Mouse (Mus musculus) forebrain, embryonic 14.5 days (tissue): ENCODE measurements at regions not wholly inside any gene's neighbourhood (a gene's known extent, or its start where the extent isn't known, plus 50 kb on each side); places are given as distances from the start of the nearest gene placed in this dataset.

Experiments used
- ATAC-seq: fragments of 200-750 bp; cut with Nextera tagmentation; 2 replicates; pipeline ENCODE4 v1.8.0; 2017; ENCODE audit warnings: mild to moderate bottlenecking, moderate library complexity
- DNase-seq: peaks from one replicate; pipeline ENCODE4 v3.0.0-alpha.2; 2015; ENCODE audit warnings: low spot score
- H3K27ac ChIP-seq: fragments of 300-500 bp; sonication (generic); 2 replicates; pipeline ENCODE4 v1.5.1; 2014; ENCODE audit warnings: low read depth, mild to moderate bottlenecking, control low read depth, low read length, moderate library complexity
- H3K27me3 ChIP-seq: fragments of 300-500 bp; sonication (generic); replicated peaks from 2 replicates; pipeline ENCODE4 v1.6.1; 2014; ENCODE audit warnings: low read length, control low read depth, mixed read lengths; ENCODE audit not compliant: control insufficient read depth, insufficient read depth
- H3K36me3 ChIP-seq: fragments of 300-500 bp; sonication (generic); 2 replicates; pipeline ENCODE4 v1.6.1; 2014; ENCODE audit warnings: low read length, control low read depth; ENCODE audit not compliant: control insufficient read depth, insufficient read depth
- H3K4me1 ChIP-seq: fragments of 300-500 bp; sonication (generic); 2 replicates; pipeline ENCODE4 v1.6.1; 2014; ENCODE audit warnings: antibody characterized with exemption, low read length, control low read depth; ENCODE audit not compliant: control insufficient read depth, insufficient read depth
- H3K4me2 ChIP-seq: fragments of 300-500 bp; sonication (generic); 2 replicates; pipeline ENCODE4 v1.6.1; 2014; ENCODE audit warnings: mild to moderate bottlenecking, control low read depth, low read length
- H3K4me3 ChIP-seq: fragments of 300-500 bp; sonication (generic); 2 replicates; pipeline ENCODE4 v1.5.1; 2014; ENCODE audit warnings: low read depth, low read length, control low read depth
- H3K9ac ChIP-seq: fragments of 300-500 bp; sonication (generic); 2 replicates; pipeline ENCODE4 v1.6.1; 2014; ENCODE audit warnings: mild to moderate bottlenecking, low read length, control low read depth, moderate library complexity
- H3K9me3 ChIP-seq: fragments of 300-500 bp; sonication (generic); replicated peaks from 2 replicates; pipeline ENCODE4 v1.6.1; 2016; ENCODE audit warnings: low read length, control low read depth, mixed read lengths; ENCODE audit not compliant: control insufficient read depth
- WGBS: fragments of 180-500 bp; shearing (Covaris S2); extraction: QIAGEN DNeasy Blood & Tissue Kit; methylation state at CpG from one replicate; pipeline ENCODE4 v1.1.7; 2014; 5-methylcytosine and 5-hydroxymethylcytosine counted together

DNA sequence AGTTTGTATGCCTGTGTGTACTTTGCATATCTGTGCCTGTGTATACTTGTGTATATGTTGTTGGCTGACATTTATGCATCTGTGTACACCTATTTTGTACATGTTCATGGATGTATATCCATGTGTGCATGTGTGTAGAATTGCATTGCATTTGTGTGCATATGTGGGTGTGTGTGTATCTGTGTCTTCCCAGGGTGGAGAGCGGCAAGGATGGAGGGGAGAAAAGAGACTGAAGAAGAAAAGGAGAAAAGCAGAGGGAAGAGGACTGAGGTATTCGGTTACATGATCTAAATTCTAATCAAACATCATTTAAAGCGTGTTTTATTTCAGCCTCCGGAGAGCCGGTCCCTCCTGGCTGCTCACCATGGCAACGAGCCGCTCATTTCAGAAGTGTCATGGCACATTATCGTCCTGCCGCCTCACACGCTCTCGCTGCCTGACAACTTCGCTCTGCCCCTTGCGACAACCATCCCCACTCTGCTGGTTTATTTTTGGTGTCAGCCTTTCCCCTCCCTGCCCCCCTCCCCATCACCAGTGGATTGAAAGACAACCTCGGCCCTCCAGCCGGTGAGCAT is 58.6 kb downstream of the Mrm1 start:
- no peaks in the 10 kb centered on the region for H3K36me3 ChIP-seq
- WGBS = 17% methylated on average over 15 of the region's 15 CpGs
- H3K4me1 ChIP-seq = peaks cover 18% of the 10 kb centered on the region
- H3K9me3 ChIP-seq = no peaks in the 10 kb centered on the region
- H3K27me3 ChIP-seq = peaks cover 19% of the 10 kb centered on the region
- peak overlapping the region; percentile 53 for H3K27ac ChIP-seq
- H3K4me2 ChIP-seq = peak overlapping the region; percentile 33
- ATAC-seq (peak; percentile 78), DNase-seq (peak; percentile 84)
- no peak overlapping the region for H3K4me3 ChIP-seq
- H3K9ac ChIP-seq = no peak overlapping the region

DNA sequence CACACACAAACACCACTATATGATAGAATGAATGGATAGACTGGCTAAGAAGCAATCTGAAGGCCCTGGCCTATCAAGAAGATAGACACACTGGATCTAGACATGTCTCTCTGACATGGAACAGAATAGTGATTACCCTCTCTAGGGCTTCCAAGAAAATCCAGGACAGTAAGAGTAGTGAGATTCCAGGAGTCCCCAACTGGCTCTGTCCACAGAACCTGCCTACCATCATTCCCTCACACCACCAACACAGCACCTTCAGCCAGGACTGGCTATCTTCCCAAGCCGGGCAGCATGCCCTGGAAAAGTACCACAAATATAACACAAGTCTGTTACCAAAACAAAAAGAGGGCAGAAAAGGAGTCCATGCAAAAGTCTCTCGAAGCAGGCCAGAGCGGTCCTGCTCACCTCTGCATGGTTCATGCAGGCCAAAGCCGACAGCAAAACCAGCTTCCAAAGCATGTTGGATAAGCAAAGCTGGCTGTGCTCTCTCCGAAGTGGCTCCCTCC is 59.8 kb downstream of the Mrm1 start:
- no peak for DNase-seq
- H3K9me3 ChIP-seq = no peaks in the 10 kb centered on the region
- no peak overlapping the region for H3K27ac ChIP-seq
- H3K27me3 ChIP-seq = peaks cover 9% of the 10 kb centered on the region
- H3K36me3 ChIP-seq = no peaks in the 10 kb centered on the region
- H3K4me2 ChIP-seq = no peak overlapping the region
- H3K9ac ChIP-seq = no peak overlapping the region
- peaks cover 14% of the 10 kb centered on the region for H3K4me1 ChIP-seq
- H3K4me3 ChIP-seq = no peak overlapping the region
- ATAC-seq = no peak
- WGBS = 87% methylated on average over 5 of the region's 5 CpGs

DNA sequence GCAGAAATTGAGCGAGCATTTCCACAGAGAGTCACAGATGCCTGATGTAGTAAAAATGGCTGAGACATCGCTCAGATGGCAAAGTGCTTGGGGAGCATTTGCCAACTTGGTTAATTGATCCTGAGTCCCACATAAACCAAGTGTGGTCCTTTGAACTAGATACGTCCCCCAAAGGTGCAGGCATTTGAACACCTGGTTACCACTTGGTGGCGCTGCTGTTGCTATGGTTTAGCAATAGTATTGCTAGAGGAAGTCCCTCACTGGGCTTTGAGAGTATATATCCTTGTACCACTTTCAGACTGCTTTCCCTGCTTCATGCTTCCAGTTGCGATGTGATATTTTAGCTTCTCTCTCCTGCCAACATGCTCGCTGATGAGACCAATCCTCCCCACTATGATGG is 67.3 kb downstream of the Mrm1 start:
- no peak overlapping the region for H3K4me3 ChIP-seq
- H3K36me3 ChIP-seq = no peaks in the 10 kb centered on the region
- H3K4me1 ChIP-seq = no peaks in the 10 kb centered on the region
- no peak for ATAC-seq
- DNase-seq = peak; percentile 33
- no peak overlapping the region for H3K4me2 ChIP-seq
- H3K27ac ChIP-seq = no peak overlapping the region
- 0 out of 2 replicates have a peak, but pooled peaks cover 6% of the 10 kb centered on the region for H3K27me3 ChIP-seq
- H3K9me3 ChIP-seq = no peaks in the 10 kb centered on the region
- H3K9ac ChIP-seq = no peak overlapping the region
- 73% methylated on average over 6 of the region's 6 CpGs for WGBS

DNA sequence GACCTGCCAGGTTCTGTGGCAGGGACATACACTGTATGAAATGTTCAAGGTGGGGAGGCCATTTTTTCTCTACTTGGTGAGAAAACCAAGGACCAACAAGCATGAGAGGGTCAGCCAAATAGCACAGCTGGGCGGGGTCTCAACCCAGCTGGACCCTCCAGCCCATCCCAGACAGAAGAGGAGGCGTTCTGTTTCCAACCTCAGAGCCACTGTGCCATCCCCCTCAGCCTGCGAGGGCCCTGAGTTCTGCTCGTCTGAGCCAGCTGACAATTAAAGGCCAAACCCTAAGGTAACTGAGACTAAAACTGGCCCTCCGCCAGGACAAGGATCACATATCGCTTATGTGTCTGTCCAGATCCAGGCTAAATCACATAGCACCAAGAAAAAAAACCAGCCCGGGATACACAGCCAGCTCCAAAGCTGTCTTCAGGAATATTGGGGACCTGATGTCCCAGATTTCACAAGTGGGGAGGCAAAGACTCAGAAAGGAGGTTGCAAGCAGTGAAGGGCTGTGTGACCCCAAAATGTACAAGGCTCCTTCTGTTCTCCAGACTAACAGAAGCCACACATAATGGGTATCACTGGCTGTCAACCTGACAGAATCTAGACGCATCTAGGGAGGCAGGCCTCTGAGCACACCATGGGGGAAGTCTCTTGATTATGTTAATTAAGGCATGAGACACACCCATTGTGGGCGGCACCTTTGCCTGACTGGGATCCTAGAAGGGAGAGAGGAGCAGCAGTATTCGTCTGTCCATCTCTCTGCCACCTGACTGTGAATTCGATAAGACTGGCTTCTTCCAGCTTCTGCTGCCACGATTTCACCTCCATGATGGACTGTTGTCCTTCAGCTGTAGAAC is 69.6 kb downstream of the Mrm1 start:
- Histone ChIP-seq H3K9ac (no peak overlapping the region), H3K27ac (no peak overlapping the region), H3K4me1 (no peaks in the 10 kb centered on the region), H3K9me3 (no peaks in the 10 kb centered on the region), H3K36me3 (no peaks in the 10 kb centered on the region), H3K4me3 (no peak overlapping the region), H3K27me3 (0 out of 2 replicates have a peak, but pooled peaks cover 6% of the 10 kb centered on the region), H3K4me2 (no peak overlapping the region)
- ATAC-seq = no peak
- 29% methylated on average over 12 of the region's 12 CpGs for WGBS
- peak; percentile 42 for DNase-seq

DNA sequence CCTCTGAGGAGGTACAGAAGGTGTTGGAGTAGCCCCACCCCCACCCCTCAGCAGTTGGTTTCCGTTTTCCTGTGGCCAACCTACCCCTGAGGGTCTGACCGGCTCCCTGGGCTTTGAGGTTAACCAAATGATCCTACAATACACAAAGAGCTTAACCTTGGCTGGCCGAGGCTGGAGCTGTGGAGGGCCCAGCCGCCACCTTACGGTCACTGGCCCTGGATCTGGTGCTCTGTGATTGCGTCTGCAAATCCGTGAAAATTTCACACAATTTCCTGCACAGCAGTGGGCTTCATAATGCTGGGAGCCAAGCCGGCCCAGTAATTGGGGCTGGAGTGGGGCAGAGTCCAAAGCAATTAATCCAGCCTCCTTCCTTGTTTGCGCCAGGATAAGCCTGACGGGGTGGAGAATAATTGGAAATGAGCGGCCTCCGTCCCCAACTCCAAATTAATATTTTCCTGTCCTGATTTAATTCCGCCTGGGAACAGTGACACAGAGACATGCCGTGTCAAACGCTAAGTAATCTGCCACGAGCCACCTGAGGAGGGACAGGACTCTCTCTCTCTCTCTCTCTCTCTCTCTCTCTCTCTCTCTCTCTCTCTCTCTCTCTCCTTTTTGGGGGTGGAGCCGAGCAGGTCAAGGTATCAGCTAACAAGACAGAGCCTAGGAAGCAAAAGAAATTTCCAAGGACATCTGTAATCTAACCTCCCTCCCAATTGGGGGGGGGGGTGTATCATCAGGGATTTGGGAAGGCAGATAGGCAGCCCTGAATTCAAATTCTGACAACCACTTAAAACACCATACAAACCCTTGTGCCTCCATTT is 80.3 kb downstream of the Mrm1 start:
- peak; percentile 46 for DNase-seq
- H3K36me3 ChIP-seq = no peaks in the 10 kb centered on the region
- H3K4me1 ChIP-seq = no peaks in the 10 kb centered on the region
- H3K4me3 ChIP-seq = no peak overlapping the region
- H3K4me2 ChIP-seq = no peak overlapping the region
- H3K9ac ChIP-seq = no peak overlapping the region
- no peaks in the 10 kb centered on the region for H3K9me3 ChIP-seq
- no peak for ATAC-seq
- H3K27ac ChIP-seq = no peak overlapping the region
- 0 out of 2 replicates have a peak, but pooled peaks cover 9% of the 10 kb centered on the region for H3K27me3 ChIP-seq
- 6% methylated on average over 17 of the region's 17 CpGs for WGBS

DNA sequence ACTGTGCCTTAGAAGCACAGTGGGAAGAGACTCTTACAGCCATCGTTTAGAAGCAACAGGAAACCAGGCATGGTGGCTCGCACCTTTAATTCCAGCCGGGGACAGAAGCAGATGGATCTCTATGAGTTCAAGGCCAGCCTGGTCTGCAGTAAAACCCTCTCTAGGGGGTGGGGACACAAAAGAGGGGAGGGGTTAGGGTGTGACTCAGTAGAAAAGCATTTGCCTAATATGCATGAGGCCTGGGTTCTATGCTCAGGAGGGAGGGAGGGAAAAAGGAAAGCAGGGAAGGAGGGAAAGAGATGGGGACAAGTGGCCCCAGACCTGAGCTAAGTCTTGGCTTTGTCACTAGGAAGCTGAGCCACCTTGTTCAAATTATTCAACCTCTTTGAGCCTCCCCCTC is 81.2 kb downstream of the Mrm1 start:
- Histone ChIP-seq H3K4me1 (no peaks in the 10 kb centered on the region), H3K4me2 (no peak overlapping the region), H3K4me3 (no peak overlapping the region), H3K27ac (no peak overlapping the region), H3K27me3 (0 out of 2 replicates have a peak, but pooled peaks cover 10% of the 10 kb centered on the region), H3K36me3 (no peaks in the 10 kb centered on the region), H3K9me3 (no peaks in the 10 kb centered on the region), H3K9ac (no peak overlapping the region)
- 58% methylated on average over 3 of the region's 3 CpGs for WGBS
- DNase-seq (no peak), ATAC-seq (no peak)

DNA sequence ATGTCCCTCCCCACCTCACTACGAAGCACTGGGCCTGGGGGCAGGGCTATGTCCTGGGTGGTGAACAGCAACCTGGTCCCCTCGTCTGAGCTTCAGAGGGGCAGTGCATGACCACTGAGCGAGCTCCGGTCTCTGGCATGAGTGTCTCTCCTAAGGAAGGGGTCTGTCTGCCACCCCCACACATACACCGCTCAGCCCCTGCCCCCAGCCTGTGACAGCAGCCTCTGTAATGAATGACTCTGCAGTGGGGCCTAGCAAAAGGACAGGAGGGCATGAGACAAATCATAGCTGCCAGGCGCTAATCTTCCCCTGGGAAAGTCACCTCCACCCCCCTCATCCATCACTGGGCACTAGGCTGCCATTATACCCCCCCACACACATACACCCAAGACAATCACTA is 87.4 kb downstream of the Mrm1 start:
- Histone ChIP-seq H3K36me3 (no peaks in the 10 kb centered on the region), H3K4me1 (no peaks in the 10 kb centered on the region), H3K27me3 (0 out of 2 replicates have a peak, but pooled peaks cover 14% of the 10 kb centered on the region), H3K27ac (no peak overlapping the region), H3K9me3 (no peaks in the 10 kb centered on the region), H3K4me3 (no peak overlapping the region), H3K4me2 (no peak overlapping the region), H3K9ac (no peak overlapping the region)
- ATAC-seq = no peak
- DNase-seq = no peak
- WGBS = 70% methylated on average over 6 of the region's 6 CpGs

DNA sequence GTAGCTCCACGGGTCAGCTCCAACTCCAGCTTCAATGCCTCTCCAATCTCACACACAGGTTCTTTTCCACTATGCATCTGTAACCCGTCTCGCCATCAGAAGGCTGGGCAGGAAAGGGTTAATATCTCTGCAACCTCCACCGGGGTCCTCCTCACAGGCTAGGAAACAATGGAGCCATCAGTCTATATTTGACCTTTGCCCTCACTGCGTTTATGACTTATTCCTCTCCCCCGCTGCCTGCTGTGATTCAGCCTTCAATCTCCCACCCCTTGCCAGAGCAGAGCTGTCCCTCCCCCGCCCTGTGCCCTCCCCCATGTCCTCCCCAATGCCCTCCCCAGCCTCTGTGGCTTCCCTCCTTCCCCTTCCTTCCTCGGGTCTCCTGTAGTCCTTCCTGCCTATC is 89.1 kb downstream of the Mrm1 start:
- DNase-seq (no peak), ATAC-seq (no peak)
- H3K4me1 ChIP-seq = no peaks in the 10 kb centered on the region
- no peak overlapping the region for H3K4me2 ChIP-seq
- no peak overlapping the region for H3K4me3 ChIP-seq
- 18% methylated on average over 8 of the region's 8 CpGs for WGBS
- H3K27me3 ChIP-seq = 0 out of 2 replicates have a peak, but pooled peaks cover 14% of the 10 kb centered on the region
- no peak overlapping the region for H3K27ac ChIP-seq
- no peaks in the 10 kb centered on the region for H3K9me3 ChIP-seq
- no peaks in the 10 kb centered on the region for H3K36me3 ChIP-seq
- no peak overlapping the region for H3K9ac ChIP-seq
